Mouse (Mus musculus) granulocyte monocyte progenitor cell, adult 5-6 weeks (primary cell): Measurements from ENCODE around the gene Lpp. TPM values are rescaled to one million over a fixed set of nuclear protein-coding genes. Genes with fewer than 3 reads are reported as not detected.

ENCODE experiments used
- ATAC-seq: replicated peaks from 2 replicates; pipeline ENCODE4 v1.8.0; 2016; ENCODE audit warnings: mild to moderate bottlenecking, moderate TSS enrichment, inconsistent platforms; ENCODE audit not compliant: poor library complexity, severe bottlenecking
- total RNA-seq, 2 experiments: library from RNA; stranded (forward) in 1 of 2; stranded (reverse) in 1 of 2; fragments of 200-712, 200-1000 nt in 1 of 2; fragments of >200 nt in 1 of 2; fragmentation: Nextera tagmentation in 1 of 2; gene quantifications; 2 replicates each; pipeline ENCODE4 v1.2.3; 2014 to 2017

Gene Lpp
- total RNA-seq, 2 experiments from 2014 or later, result 3.2 to 3.5 TPM

- ATAC-seq, result no peak
Measured at GRCm38 (mm10) chr16:24494531-24494930, 101.2 kb downstream of the Lpp start.

- no peak for ATAC-seq
Measured at GRCm38 (mm10) chr16:24495461-24495860, 102.2 kb downstream of the Lpp start.

GRCm38 (mm10) chr16:24496635-24497034, 103.3 kb downstream of the Lpp start:
- ATAC-seq, result no peak

GRCm38 (mm10) chr16:24497413-24497812, 104.1 kb downstream of the Lpp start:
- no peak for ATAC-seq

GRCm38 (mm10) chr16:24498103-24498659, 104.9 kb downstream of the Lpp start:
- no peak for ATAC-seq

GRCm38 (mm10) chr16:24501197-24501596, 107.9 kb downstream of the Lpp start:
- no peak for ATAC-seq

GRCm38 (mm10) chr16:24501628-24502294, 108.5 kb downstream of the Lpp start:
- no peak for ATAC-seq

- no peak for ATAC-seq
Measured at GRCm38 (mm10) chr16:24502295-24502823, 109.1 kb downstream of the Lpp start.

GRCm38 (mm10) chr16:24504838-24505605, 111.7 kb downstream of the Lpp start:
- no peak for ATAC-seq

- ATAC-seq, result no peak
Measured at GRCm38 (mm10) chr16:24506237-24506636, 112.9 kb downstream of the Lpp start.

GRCm38 (mm10) chr16:24506740-24507139, 113.4 kb downstream of the Lpp start:
- ATAC-seq, result no peak

GRCm38 (mm10) chr16:24507927-24508540, 114.7 kb downstream of the Lpp start:
- ATAC-seq, result no peak

- no peak for ATAC-seq
Measured at GRCm38 (mm10) chr16:24509100-24509812, 115.9 kb downstream of the Lpp start.

GRCm38 (mm10) chr16:24509813-24510166, 116.5 kb downstream of the Lpp start:
- ATAC-seq, result no peak

- ATAC-seq, result no peak
Measured at GRCm38 (mm10) chr16:24513228-24513627, 119.9 kb downstream of the Lpp start.

GRCm38 (mm10) chr16:24514802-24515727, 121.8 kb downstream of the Lpp start:
- no peak for ATAC-seq

GRCm38 (mm10) chr16:24516993-24517392, 123.7 kb downstream of the Lpp start:
- peak; percentile 56 for ATAC-seq

- peak; percentile 50 for ATAC-seq
Measured at GRCm38 (mm10) chr16:24517501-24518042, 124.3 kb downstream of the Lpp start.

GRCm38 (mm10) chr16:24518785-24519184, 125.5 kb downstream of the Lpp start:
- ATAC-seq, result no peak
